Mouse (Mus musculus): ENCODE results near the gene Tnni3k.

DNA sequence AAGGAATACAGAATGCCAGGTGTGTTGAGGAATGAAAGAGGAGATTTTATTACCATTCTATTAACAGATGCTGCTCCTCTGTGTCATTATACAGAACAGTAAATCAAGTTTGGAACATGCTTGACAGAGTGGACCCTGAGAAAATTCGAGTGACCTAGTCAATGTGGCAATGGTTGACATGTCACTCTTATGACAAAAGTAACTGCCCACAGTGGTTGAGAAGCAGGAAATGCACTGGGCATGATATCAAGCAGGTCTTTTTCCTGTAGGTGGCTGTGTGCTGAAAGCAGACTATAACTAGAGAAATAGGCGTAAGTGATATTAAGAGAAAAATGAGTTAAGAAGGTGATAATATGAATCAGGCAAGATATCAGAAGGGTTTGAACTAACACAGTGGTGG, 105.7 kb downstream of the Tnni3k start:
- TF ChIP-seq CTCF (conservative IDR thresholded peaks at IDR 0.05 in 1 of 2, IDR thresholded peaks at IDR 0.05 in 1 of 2; ENCODE audit: low read depth in 2 of 2, low read length in 2 of 2), result no peak
- no peak for TF ChIP-seq SMC3 (IDR thresholded peaks at IDR 0.05; ENCODE audit: low read depth, low read length)
- TF ChIP-seq ZC3H11A (IDR thresholded peaks at IDR 0.05; ENCODE audit: low read depth, low read length), result no peak
- TF ChIP-seq POLR2AphosphoS2 (IDR thresholded peaks at IDR 0.05; ENCODE audit: low read depth, low read length), result no peak
- TF ChIP-seq EP300 (IDR thresholded peaks at IDR 0.05; ENCODE audit: low read length), result no peak
- TF ChIP-seq UBTF (IDR thresholded peaks at IDR 0.05; ENCODE audit: low read depth, low read length), result no peak
- no peak for TF ChIP-seq RCOR1 (conservative IDR thresholded peaks at IDR 0.05; ENCODE audit: low read depth, low read length)
- TF ChIP-seq USF1 (IDR thresholded peaks at IDR 0.05; ENCODE audit: low read depth, low read length), result no peak
- no peak for TF ChIP-seq POLR2A (IDR thresholded peaks at IDR 0.05; ENCODE audit: low read depth, low read length)
